Mouse (Mus musculus) CH12.LX (cell line): ENCODE results near the gene Paf1.

Experiments
- BHLHE40 ChIP-seq: IDR thresholded peaks from 2 replicates; pipeline ENCODE4 v1.6.1; 2011; ENCODE audit warnings: mild to moderate bottlenecking, low read depth, low read length, improper control_type of control experiment
- CTCF ChIP-seq, 2 experiments: IDR thresholded peaks in 1 of 2; conservative IDR thresholded peaks in 1 of 2; 2 replicates each; pipeline ENCODE4 v1.5.1; 2011 to 2012; ENCODE audit warnings: low read depth in 2 of 2, low read length in 2 of 2, improper control_type of control experiment in 1 of 2, inconsistent platforms in 1 of 2, mild to moderate bottlenecking in 1 of 2, moderate library complexity in 1 of 2
- EP300 ChIP-seq: IDR thresholded peaks from 2 replicates; pipeline ENCODE4 v1.6.1; 2011; ENCODE audit warnings: low read length, improper control_type of control experiment
- ETS1 ChIP-seq: conservative IDR thresholded peaks from 2 replicates; pipeline ENCODE4 v1.6.1; 2012; ENCODE audit warnings: low read depth, mild to moderate bottlenecking, inconsistent platforms, low read length, improper control_type of control experiment, moderate library complexity
- MAFK ChIP-seq: IDR thresholded peaks from 2 replicates; pipeline ENCODE4 v1.6.1; 2011; ENCODE audit warnings: low read length, improper control_type of control experiment; ENCODE audit not compliant: insufficient replicate concordance
- MEF2A ChIP-seq: IDR thresholded peaks from 2 replicates; pipeline ENCODE4 v1.6.1; 2014; ENCODE audit warnings: low read depth, mild to moderate bottlenecking, inconsistent platforms, low read length, improper control_type of control experiment, borderline replicate concordance
- MXI1 ChIP-seq: IDR thresholded peaks from 2 replicates; pipeline ENCODE4 v1.6.1; 2011; ENCODE audit warnings: mild to moderate bottlenecking, low read depth, low read length, improper control_type of control experiment
- POLR2A ChIP-seq: IDR thresholded peaks from 2 replicates; pipeline ENCODE4 v1.6.1; 2011; ENCODE audit warnings: low read depth, mild to moderate bottlenecking, improper control_type of control experiment, low read length
- TCF12 ChIP-seq: IDR thresholded peaks from 2 replicates; pipeline ENCODE4 v1.6.1; 2014; ENCODE audit warnings: low read depth, mild to moderate bottlenecking, inconsistent platforms, low read length, improper control_type of control experiment

GRCm38 (mm10) chr7:28368276-28368920 lies 24.4 kb upstream of the Paf1 start:
- TF ChIP-seq MEF2A (no peak), CTCF (conservative IDR thresholded peaks at IDR 0.05 in 1 of 2, IDR thresholded peaks at IDR 0.05 in 1 of 2; ENCODE audit: low read depth in 2 of 2, low read length in 2 of 2) (no peak), ETS1 (no peak), POLR2A (no peak), BHLHE40 (no peak), MAFK (no peak), EP300 (no peak), TCF12 (no peak), MXI1 (no peak)
